ENCODE assay signal across 16 mouse cellular contexts in genomic region chr10:95140191-95140590, GRCm38 (mm10).
A peak's percentile ranks its signal among the peaks of the same experiment; 100 is the strongest.
DNase-seq lines count a peak whose midpoint lies in the region; ATAC-seq and TF ChIP-seq lines count a peak whose summit lies in the region.
"Had no signal": no experiment of that assay in that cellular context is flagged by ENCODE, and none has a peak within 500 bp of the region (broad histone marks: within the 10 kb centered on the region; RNA-seq: fewer than 3 reads in every experiment).

No protein-coding gene starts in this region.

- H3K9me3 ChIP-seq in heart, embryonic 10.5 days: no peaks in the 10 kb centered on the region
- no peaks in the 10 kb centered on the region for H3K9me3 ChIP-seq in lung, embryonic 15.5 days
- H3K9me3 ChIP-seq: hindbrain, embryonic 10.5 days; hindbrain, embryonic 15.5 days; intestine, embryonic 15.5 days; liver, embryonic 12.5 days had no signal

- no peak overlapping the region for H3K9ac ChIP-seq in heart, adult 2 months (ENCODE audit: low read depth, low read length)
- H3K9ac ChIP-seq in lung, embryonic 15.5 days: no peak overlapping the region
- H3K9ac ChIP-seq: hindbrain, embryonic 15.5 days; intestine, embryonic 15.5 days; liver, embryonic 12.5 days; liver, postnatal 0 days had no signal

- no peak for ATAC-seq in lung, embryonic 15.5 days (ENCODE audit: borderline replicate concordance, extremely low read depth, low FRiP score, low TSS enrichment)
- ATAC-seq: intestine, embryonic 15.5 days; liver, embryonic 12.5 days; liver, postnatal 0 days had no signal

- no peak for TF ChIP-seq CTCF in heart, adult 2 months (IDR thresholded peaks at IDR 0.05)
- no peak for TF ChIP-seq CTCF in brain, embryonic 14.5 days (IDR thresholded peaks at IDR 0.05; ENCODE audit: borderline replicate concordance, extremely low read depth, insufficient read depth, insufficient read length)

- no peak for DNase-seq in heart, adult 2 months
- DNase-seq in heart, embryonic 10.5 days (ENCODE audit: low spot score): no peak
- no peak for DNase-seq in lung, postnatal 4 days
- DNase-seq in brain, embryonic 14.5 days (ENCODE audit: low read depth): peak; percentile 61
- DNase-seq in skeletal muscle tissue, adult 2 months (ENCODE audit: low read depth, low spot score): peak; percentile 31
- DNase-seq: B cell, adult 2 months; kidney, postnatal 36 days; liver, postnatal 0 days; right cerebral cortex, postnatal 4 days had no signal

- peaks cover 21% of the 10 kb centered on the region for H3K4me1 ChIP-seq in heart, adult 2 months (ENCODE audit: control insufficient read depth, insufficient read depth, low read length)
- H3K4me1 ChIP-seq in heart, embryonic 10.5 days: peaks cover 47% of the 10 kb centered on the region
- H3K4me1 ChIP-seq in lung, embryonic 15.5 days: peaks cover 47% of the 10 kb centered on the region
- H3K4me1 ChIP-seq: liver, embryonic 12.5 days had no signal

- TF ChIP-seq EP300 in heart, adult 2 months (IDR thresholded peaks at IDR 0.05; ENCODE audit: insufficient read depth, low read depth, low read length): no peak

- TF ChIP-seq POLR2A in heart, adult 2 months (IDR thresholded peaks at IDR 0.05; ENCODE audit: insufficient read depth, low read depth, low read length): no peak
- no peak for TF ChIP-seq POLR2A in brain, embryonic 14.5 days (IDR thresholded peaks at IDR 0.05; ENCODE audit: borderline replicate concordance, extremely low read depth, insufficient read depth, insufficient read length, poor library complexity, severe bottlenecking)

- H3K36me3 ChIP-seq in heart, adult 2 months (ENCODE audit: control insufficient read depth, insufficient read depth, low read length): no peaks in the 10 kb centered on the region; the same call in none of the 2 replicates
- H3K36me3 ChIP-seq in heart, embryonic 10.5 days: no peaks in the 10 kb centered on the region
- no peaks in the 10 kb centered on the region for H3K36me3 ChIP-seq in lung, embryonic 15.5 days
- H3K36me3 ChIP-seq: hindbrain, embryonic 10.5 days; hindbrain, embryonic 15.5 days; intestine, embryonic 15.5 days; liver, embryonic 12.5 days had no signal

- intact Hi-C loops in heart, adult 2 months (cut with DNase I): loop anchor here (5.0 kb wide), 1 partner anchor 117 kb away; no protein-coding TSS in a partner anchor

- no peak overlapping the region for H3K4me2 ChIP-seq in lung, embryonic 15.5 days
- H3K4me2 ChIP-seq: heart, embryonic 11.5 days; hindbrain, embryonic 15.5 days; intestine, embryonic 15.5 days; liver, embryonic 12.5 days had no signal

- no peaks in the 10 kb centered on the region for H3K79me2 ChIP-seq in heart, adult 2 months (replicated peaks; ENCODE audit: control insufficient read depth, insufficient read depth, low read length)

- no peaks in the 10 kb centered on the region for H3K27me3 ChIP-seq in heart, adult 2 months (ENCODE audit: control insufficient read depth, insufficient read depth, low read length)
- H3K27me3 ChIP-seq in heart, embryonic 10.5 days (ENCODE audit: insufficient read depth, poor library complexity, severe bottlenecking): no peaks in the 10 kb centered on the region
- no peaks in the 10 kb centered on the region for H3K27me3 ChIP-seq in lung, embryonic 15.5 days
- H3K27me3 ChIP-seq: hindbrain, embryonic 15.5 days; intestine, embryonic 15.5 days had no signal

- H3K27ac ChIP-seq in heart, adult 2 months: peak overlapping the region; percentile 72
- H3K27ac ChIP-seq in heart, embryonic 10.5 days: no peak overlapping the region
- peak overlapping the region; percentile 79 for H3K27ac ChIP-seq in lung, embryonic 15.5 days
- H3K27ac ChIP-seq: hindbrain, embryonic 15.5 days; intestine, embryonic 15.5 days; layer of hippocampus, adult 2 months; liver, embryonic 12.5 days had no signal

- H3K4me3 ChIP-seq in heart, adult 2 months: no peak overlapping the region
- H3K4me3 ChIP-seq in heart, embryonic 10.5 days: no peak overlapping the region
- no peak overlapping the region for H3K4me3 ChIP-seq in lung, embryonic 15.5 days
- H3K4me3 ChIP-seq: hindbrain, embryonic 10.5 days; hindbrain, embryonic 15.5 days; intestine, embryonic 15.5 days; layer of hippocampus, adult 2 months; liver, embryonic 12.5 days had no signal

Comparison
In these comparisons a context has a peak if more than half of its experiments do, and no peak if none do; other contexts are left out.
1. DNase-seq: peak in brain, embryonic 14.5 days (single experiment) and skeletal muscle tissue, adult 2 months (single experiment); none in heart, adult 2 months (0 of 2), heart, embryonic 10.5 days (single experiment) and lung, postnatal 4 days (0 of 2).